Mouse (Mus musculus): ENCODE results near the gene Pakap.
A peak's percentile ranks its signal among the peaks of the same experiment; 100 is the strongest.

Gene Pakap

DNA sequence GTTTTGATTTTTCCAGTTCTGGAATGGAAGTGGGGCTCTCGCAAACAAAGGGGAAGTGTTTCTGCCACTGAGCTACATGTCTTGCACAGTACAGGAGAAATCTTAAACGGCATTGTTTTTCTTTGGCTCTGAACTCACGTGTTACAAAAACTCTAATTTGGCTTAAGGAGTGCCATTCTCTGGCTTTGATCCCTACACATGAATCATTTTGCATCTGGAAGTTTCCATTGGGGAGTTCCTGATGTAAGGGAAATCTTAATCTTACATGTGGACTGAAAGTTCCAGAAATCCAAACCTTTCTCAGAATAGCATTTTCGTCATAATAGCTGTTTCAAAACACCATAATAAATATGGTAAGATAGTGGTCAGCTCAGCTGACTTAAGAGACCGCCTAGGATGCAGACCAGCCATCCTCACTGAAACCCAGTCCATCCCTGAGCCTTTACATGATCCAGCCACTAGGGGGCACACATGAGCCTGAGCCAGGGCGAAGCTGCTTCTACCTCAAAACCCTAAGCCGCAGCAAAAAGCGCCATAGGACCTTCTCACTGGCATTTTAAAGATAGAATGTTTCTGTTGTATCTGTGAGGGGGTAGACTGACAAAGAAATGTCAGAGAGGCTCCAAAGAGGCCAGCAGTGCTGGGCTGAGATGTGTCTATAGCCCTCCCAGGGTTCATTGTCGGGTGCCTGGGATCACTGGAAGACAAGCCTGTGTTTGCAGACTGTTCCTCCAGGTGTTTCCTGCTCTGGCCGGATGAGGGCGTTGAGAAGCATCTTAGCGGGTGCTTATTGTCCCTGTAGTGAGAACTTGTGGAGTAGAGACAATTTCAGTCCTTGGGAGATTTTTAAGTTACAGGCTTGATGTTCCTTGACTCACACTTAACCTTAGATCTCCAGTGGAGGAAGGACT, 105.3 kb downstream of the Pakap start:
- peak; percentile 34 for DNase-seq (ENCODE audit: low read depth, low spot score)

DNA sequence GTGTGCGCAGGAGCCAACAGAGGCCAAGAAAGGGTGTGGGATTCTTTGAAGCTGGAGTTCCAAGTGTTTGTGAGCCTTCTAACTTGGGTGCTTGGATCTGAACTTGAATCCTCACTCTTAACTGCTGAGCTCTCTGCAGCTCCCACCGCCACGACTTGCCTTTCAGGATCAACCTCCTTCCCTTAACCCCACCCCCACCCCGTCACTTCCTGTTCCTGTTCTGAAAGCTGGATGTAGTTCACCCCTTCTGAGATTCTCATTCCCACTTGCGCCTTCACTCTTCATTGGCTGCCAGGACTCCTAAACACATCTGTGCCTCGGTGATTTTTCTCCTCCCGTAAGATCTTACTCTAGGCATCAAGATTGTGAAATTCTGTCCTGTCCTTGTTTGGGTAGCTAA, 106.4 kb downstream of the Pakap start:
- DNase-seq (ENCODE audit: low read depth, low spot score): no peak

DNA sequence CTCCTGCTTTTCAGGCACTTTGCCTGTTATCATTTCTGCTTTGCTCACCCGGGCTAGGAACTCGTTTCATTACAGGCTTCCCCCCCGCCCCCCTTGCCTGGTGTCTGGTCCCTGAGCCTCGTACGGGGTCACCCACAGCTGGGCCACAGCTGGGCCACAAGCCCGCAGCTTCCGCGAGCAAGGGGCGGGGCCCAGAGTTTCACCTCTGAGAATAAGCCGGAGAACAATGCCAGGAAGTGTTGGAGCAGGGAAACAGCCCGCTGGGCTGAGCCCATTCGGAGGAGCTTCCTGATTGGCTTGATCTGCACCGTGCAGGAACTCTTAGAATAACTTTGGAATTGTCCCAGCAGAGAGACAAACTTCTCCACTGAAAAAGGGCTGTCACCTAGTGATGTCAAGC, 107.4 kb downstream of the Pakap start:
- no peak for DNase-seq (ENCODE audit: low read depth, low spot score)

DNA sequence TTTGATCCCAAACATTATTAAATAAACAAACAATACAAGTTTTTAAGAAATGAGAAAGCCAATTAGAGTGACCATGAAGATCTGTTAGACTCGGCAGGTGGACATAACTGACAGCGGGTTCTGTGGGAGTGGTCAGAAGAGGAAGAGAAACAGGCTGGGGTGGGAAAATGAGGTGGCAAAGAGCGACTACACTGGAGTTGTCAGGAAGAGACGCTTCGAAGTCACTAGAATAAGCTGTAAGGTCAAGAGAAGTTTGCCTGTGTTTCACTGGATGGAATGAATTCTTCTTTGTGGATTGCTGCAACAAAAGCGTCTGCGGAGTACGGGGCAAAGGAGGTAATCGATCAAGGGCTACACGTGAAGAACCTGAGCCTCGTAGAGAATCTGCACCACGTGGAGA, 109.9 kb downstream of the Pakap start:
- DNase-seq (ENCODE audit: low read depth, low spot score): no peak

DNA sequence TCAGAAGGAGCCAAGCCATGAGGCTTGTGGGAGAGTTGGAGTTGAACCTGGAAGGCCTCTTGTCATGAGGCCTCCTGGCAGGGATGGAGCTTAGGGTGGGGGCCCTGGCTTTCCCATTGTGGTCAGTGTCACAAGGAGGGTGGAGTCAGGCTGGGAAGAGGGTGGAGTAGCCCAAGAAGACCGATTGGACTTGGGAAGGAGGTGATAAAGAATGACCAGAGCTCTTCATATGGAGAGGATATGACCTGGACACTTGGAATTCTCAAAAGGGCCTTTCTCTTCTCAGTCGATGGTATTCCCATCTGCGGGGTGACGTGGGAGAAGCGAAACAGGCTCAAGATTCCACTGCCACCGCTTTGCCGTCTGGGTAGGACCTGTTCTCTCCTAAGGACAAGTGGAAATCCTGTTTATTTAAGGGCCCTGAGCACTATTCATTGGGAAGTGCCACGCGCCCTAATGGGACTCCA, 111.0 kb downstream of the Pakap start:
- no peak for DNase-seq (ENCODE audit: low read depth, low spot score)

DNA sequence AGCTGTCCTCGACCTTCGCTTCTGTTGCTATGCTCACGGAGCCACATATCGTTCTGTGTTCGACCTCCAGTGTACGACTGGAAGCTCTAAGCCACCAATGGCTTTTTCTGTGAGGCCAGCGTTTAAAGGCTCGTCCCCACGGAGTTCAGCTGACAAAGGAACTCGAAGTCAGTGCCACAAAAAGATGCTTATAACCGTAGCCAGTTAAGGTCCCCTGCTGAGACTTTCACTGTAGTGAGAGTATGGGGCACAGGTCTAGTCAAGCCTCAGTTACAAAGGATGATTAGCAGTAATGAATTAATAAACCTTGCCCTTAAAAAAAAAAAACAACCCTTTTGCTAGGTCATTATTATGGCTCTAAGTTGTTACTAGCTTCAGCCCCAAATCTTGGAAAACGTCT, 112.2 kb downstream of the Pakap start:
- no peak for DNase-seq (ENCODE audit: low read depth, low spot score)

DNA sequence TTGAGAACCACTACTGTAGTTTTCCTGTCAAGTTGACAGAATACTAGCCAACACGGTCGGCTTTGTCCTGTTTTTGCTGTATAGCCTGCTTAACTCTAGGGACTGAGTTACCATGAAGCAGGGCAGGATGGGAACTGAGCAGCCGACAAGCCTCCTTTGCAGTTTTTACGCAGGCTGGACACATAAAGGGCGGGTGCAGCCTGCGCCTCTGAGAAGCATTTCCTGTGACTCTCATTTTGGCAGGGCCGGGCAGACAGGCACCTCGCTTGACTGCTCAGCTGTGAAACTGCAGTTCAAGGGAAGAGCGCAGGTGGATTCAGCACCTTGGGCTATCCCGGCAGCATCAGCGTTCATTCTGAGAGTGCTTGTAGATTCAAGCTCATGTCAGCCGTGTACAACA, 113.5 kb downstream of the Pakap start:
- DNase-seq (ENCODE audit: low read depth, low spot score): no peak

DNA sequence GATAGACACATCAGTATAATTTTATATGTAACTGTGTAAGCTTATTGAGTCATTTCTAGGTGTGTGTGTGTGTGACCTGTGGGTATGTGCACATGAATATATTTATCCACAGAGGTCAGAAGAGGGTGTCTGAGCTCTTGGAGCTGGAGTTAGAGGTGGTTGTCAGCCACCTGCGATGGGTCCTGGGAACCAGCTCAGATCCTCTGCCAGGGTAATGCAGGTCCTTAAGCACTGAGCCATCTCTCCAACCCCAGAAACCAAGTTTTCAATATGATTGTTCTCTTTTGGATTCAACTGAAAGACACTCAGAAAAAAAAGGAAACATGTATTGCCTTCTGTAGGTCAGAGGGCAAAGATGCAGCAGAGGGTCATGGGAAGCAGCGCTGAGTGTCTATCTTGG, 114.4 kb downstream of the Pakap start:
- no peak for DNase-seq (ENCODE audit: low read depth, low spot score)

DNA sequence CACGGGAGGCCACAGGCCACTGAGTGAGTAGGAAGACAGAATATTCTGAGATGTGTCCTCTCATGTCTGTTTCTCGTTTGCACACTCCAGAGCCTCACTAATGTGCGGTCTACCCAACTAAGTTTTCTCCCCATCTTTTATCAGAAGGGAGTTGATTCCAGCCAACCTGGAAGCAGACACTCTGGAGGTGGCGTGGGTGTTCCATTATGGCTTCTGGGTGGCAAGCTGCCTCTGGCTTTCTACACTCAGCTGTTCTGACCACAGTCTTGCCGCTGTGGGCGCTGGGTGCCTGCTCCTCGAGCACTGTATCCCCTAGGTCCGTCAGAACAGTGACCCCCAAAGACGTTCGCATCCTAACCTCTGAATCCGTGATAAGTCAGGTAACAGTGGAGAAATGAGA, 115.0 kb downstream of the Pakap start:
- no peak for DNase-seq (ENCODE audit: low read depth, low spot score)

DNA sequence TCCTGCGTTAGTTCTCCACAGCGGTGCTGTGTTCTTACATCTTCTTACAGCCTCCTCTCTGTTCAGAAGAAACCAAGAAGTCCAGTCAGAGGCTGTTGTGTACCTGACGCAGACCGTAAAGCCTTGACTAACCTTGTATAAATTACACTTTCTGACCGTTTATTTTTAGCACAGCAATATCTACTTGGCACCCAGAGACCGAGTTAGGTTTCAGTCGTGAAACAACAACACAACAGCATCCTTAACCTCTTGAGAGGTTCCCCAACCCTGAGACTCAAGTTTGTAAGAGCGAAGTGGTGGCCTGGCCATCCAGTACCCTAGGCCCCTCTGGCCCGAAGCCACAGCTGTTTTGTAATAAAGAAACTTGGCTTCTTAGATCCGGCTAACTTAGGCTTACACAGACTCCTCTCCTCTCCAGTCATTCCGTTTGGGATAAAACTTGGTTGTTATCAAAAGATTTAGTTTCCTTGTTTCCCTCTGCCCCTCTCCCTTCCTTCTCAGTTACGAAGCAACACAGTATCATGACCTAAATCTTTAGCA, 116.8 kb downstream of the Pakap start:
- DNase-seq (ENCODE audit: low read depth, low spot score): no peak

DNA sequence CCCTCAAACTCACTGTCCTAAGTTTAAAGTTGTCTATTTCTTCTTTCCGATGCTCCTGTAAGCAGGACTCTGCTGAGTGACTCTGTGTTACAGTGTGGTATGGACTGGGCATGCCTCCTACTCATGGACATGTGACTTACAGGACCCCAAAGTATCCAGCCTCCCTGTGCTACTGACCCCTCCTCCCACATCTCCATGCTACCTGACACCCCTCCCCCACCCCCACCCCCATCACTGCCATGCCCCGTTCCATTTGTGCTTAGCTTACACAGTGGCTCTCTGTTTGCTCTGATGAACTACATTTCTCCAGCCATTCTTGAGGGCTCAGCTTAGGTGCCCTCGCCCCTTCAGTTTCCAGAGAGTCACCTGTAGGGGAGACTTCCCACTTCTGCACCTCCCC, 118.8 kb downstream of the Pakap start:
- DNase-seq (ENCODE audit: low read depth, low spot score): no peak

DNA sequence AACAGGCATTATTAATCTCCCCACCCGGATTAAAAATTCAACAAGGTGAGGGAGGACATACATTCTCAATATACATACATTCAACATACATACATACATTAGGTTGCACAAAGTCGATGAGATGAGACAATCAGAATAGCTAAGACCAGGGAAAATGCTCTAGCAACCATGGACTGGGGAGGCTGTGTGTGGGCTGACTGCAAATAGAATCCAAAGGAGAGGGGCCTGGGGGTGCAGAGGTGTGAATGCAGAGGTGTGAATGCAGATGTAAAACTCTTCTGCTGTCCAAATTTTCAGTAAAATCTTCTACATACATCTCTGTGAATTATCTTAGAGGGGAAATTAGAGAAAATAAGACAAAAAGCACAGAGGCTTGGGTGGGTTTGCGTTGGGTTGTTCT, 119.6 kb downstream of the Pakap start:
- no peak for DNase-seq (ENCODE audit: low read depth, low spot score)

DNA sequence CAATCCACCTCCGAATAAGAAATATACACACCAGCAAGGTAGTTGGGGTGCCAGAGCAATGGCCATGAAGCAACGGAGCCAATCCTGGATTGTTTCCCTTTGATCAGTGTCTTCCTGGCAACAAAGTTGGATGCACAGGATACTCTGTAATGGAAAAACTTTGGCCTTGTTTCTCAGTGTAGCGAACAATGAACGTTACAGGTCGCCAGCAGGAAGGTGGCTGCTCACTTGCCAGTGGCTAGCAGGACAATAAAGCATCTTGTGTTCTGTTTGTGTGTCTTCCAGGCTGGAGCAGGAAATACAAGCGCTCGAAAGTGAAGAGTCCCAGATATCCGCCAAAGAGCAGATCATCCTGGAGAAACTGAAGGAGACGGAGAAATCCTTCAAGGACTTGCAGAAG, 120.2 kb downstream of the Pakap start:
- DNase-seq (ENCODE audit: low read depth, low spot score): no peak

DNA sequence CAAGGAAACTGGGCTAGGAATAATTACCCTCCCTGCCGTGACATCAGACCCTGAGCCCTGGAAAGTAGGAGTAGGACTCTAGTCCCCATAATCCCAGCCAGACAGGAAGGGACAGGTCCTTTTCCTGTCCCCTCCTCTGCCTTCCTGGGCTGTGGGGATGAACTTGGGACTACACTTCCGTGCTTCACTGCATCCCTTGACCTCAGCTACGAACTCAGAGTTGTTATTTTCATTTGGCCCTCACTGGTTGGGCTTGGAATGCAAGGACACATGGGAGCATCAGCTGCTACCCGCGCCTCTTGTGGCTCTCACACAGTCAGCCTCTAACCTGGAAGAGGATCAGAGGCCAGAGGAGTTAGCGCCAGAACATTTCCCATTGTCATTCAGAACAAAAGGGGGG, 122.0 kb downstream of the Pakap start:
- DNase-seq (ENCODE audit: low read depth, low spot score): no peak

DNA sequence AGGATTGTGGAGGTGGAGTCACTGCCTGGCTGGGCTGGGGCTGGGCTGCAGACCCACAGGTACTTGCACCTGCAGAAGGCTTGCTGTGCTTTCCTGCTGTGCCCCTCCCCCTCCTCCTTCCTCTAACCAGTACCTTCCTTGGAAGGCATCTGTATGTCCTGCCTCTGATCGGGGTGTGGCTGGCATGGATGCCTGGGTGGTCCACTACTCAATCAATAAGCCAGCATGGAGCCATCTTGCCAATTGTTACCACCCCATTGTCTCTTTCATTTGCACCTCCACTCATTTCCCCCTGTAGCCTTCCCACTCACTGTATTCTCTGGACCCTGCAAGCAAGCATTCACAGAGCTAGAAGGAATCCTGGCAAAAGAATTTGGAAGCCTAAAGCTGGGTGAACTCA, 122.8 kb downstream of the Pakap start:
- DNase-seq (ENCODE audit: low read depth, low spot score): no peak

DNA sequence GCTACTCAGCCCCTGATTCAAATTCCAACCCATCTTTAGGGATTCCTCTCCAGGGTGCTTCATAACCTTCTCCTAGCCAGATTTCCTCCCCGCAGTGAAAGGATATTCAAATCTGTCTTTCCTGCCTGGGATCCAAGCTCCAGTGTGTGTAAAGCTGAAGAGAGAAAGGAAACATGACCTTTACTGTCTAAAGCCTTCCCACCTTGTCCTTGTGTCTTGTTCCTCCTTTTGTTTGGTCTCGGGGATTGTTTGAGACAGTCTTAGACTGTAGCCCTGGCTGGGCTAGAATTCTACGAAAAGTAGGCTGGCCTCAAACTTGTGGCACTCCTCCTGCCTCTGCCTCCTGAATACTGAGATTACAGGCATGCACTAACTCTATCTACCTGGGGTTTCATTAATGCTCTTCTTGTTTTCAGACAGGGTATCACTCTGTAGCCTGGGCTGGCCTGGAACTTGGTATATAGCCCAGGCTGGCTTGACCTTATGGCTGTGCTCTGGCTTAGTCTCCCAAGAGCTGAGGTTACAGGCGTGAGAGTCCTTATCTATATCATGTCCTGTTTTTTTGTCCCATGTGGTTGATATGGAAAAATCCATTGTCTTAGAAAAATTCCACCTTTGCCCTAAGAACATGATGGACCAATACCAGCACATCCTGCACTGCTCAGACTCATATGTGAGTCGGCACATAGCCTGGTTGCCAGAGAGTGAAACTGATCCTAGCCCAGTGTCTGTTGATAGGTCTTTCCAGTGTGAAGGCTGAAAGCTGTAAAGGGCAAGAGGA, 126.6 kb downstream of the Pakap start:
- no peak for DNase-seq (ENCODE audit: low read depth, low spot score)

DNA sequence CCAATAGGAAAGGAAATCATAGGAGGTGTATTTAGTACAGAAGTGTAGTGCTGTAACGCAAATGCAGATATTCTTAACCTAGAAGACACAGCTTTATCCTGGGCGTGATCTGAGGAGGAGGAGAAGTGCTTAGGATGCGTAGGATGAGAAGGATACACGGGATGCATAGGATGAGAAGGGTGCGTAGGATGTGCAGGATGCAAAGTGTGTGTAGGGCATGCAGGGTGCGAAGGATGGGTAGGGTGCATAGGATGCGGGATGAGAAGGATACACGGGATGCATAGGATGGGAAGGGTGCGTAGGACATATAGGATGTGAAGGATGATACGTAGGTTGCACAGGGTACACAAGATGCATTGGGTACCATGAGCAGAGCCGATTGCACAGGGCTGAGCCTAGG, 129.0 kb downstream of the Pakap start:
- no peak for DNase-seq (ENCODE audit: low read depth, low spot score)

DNA sequence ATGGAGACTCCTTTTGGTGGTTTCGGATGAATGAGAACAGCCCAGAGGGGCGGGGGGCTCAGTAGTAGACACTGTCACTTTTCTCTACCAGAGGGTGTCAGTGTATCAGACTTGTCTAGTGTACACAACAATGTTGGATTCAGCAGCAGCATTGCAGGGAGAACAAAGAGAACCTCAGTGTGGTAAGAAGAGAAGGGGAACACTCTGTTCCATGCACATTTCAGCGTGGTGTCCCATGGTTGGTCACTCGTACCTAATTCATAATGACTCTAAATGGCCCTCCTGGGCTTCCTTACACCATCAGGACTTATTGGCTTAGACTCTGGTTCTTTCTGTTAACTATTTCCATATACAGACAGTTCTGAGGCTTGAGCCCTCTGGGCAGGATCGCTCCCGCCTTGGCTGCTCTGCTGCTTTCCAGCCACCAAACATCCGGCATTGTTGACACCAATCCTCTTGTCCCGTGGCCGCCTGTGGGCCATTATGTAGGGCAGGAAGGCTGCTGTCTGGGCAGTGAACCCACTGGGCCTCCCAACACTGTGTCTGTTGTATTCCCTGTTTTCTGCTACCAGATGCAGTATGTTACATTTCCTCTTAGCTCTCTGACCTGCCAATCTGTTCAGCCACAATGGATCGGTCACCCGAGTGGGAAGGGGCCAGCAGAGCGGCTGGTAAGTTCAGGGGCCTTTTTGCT, 130.1 kb downstream of the Pakap start:
- no peak for DNase-seq (ENCODE audit: low read depth, low spot score)

DNA sequence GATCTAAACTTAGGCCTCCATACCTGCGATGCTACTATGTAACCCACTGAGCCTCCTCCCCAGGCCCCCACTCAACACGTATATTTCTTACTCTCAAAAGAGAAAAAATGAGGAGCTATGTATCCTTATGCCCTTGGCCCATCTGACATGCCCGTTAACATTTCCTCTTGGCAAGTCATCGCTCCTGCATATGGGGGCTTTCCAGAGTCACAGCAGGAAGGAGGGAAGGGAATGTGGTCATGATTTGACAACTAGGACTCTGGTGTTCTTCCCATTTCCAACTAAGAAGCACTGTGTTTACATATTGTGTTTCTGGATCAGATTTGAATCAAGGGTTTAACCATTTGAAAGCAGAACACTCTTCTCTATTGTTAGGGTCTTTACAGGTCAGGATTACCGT, 133.6 kb downstream of the Pakap start:
- no peak for DNase-seq (ENCODE audit: low read depth, low spot score)

DNA sequence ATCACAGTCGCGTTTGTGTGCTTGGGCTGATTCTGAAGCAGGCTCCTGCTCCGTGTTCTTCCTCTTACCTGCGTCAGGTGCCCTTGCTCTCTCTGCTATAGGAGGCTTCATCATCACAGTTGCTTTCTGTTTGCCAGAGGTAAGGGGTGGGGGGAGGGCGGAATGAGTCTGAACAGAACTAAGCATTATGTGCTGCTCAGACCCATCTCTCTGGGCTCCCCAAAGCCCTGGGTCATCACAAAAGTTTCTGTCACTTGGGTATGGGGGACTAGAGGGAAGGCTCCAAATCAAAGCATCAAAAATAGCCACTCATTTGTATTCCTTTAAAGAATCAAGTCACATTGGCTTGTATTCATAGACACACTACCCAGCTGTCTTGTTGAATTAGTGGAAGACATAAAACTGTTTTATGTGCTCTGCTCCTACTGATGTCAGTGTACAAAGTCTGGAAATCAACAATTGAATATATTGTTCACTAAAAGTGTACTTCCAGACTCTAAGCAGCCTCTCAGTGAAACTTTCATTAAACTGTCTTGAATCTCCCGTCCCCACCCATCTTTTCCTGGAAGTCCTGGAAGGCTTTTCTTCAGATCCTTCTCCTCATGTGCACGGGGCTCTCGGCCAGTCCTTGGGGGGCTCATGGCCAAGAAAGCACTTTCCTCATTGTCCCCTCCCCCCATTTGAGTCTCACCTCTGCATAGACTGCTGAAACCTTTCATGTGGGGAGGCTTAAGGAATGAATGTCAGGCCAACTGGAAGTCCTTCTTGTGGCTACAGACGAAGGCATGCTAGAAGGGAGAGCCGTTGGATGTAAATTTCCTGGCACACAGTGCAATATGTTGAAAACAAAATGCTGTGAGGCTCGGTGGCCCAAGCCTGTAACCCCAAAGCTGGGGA, 135.8 kb downstream of the Pakap start:
- no peak for DNase-seq (ENCODE audit: low read depth, low spot score)

DNA sequence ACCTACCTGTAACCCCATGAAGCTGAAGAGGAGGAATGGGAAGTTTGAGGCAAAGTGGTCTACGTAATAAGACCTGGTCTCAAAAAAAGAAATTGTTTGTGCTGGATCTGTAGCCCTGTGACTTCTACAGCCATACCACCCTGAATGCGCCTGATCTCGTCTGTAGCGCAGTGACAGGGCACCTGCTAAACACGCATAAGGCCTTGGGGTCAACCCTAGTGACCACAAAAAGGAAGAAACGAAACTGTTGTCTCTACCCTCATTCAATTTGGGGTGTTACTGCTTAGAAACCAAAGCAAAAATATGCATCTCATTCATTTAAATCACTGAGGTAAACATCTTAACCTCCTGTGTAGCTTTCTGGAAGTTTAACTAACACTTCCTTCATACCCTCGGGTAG, 136.6 kb downstream of the Pakap start:
- DNase-seq (ENCODE audit: low read depth, low spot score): no peak
